Mouse (Mus musculus) embryo, embryonic 11.5 days (tissue): ENCODE data around the gene Inpp5b.

Experiments used
- DNase-seq: peaks from one replicate; pipeline ENCODE4 v3.0.0-alpha.2; 2012; ENCODE audit warnings: low read depth, low spot score

Gene Inpp5b

DNA sequence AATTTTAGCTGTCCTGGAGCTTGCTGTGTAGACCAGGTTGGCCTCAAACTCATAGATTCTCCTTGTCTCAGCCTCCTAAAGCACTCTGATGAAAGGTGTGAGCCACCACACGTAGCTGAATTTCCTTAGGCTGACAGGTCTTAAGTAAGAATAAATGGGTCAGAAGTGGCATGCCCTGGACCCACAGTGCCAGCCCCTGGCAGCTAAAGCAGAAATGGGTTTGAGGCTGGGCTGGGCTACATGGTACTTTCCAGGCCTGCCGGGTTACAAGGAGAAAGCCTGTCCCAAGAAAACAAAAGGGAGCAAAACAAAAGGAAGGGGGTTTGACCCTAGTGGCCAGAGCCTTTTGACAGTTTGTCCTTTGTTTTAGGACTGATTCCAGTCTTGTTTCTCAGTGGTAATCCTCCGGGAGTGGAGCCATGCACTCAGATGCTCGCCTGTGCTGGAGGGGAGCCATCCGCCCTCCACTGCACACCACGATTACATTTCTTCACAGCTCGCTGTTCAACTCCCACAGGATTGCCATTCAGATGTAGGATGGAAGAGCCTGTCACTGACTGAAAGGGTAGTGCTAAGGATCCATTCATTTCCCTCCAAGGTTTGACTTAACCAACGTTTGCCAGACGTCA, 69.8 kb downstream of the Inpp5b start:
- no peak for DNase-seq

DNA sequence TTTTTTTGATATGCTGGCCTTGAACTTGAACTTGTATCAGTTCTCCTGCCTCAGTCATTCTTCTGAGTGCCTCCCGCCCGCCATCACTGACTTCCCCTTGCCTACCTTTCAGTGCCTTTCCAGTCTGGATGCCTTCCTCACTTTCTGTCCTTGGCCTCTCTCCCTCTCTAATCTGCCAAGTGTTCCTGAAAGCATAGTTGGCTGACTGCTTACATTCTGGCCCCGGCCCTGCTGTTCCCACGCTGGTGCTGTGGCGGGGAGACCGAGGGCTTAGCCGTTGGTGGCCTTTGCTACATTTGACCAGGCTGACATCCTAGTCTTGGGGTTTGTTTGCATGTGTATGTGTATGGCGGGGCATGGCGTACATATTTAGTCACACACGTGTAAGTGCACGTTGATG, 74.3 kb downstream of the Inpp5b start:
- no peak for DNase-seq

DNA sequence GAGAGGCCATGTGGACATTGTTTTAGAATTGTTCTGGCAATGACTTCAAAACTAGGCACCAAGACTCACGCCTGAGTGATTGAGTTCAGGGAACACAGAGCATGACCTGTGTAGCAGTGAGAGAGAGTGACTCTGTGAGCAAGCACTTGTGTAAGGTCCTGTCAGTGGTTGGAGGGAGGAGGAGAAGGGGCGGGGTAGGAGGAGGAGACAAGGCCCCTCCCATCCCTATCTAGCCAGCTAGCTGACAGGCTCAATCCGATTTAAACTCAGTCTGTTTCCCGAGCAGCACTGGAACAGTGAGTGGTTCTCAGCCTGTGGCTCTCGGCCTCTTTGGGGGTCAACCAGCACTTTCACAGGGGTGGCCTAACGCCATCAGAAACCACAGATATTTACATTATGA, 76.2 kb downstream of the Inpp5b start:
- peak; percentile 19 for DNase-seq

DNA sequence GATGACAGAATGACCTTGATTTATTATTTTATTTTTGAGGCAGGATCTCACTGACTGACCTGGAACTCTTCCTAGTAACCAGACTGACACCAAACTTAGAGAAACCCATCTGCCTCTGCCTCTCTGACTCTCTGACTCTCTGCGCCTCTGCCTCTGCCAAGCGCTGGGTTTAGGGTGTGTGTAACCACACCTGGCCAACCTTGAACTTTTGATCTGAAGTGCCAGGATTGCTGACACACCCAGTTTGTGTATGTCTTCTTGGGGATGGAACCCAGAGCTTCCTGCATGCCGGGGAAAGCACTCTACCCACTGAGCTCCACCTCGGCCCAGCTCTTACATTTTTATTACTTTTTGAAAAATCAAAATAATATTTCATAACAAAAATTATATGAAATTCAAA, 77.2 kb downstream of the Inpp5b start:
- no peak for DNase-seq

GRCm38 (mm10) chr4:124824967-124825366, 83.3 kb downstream of the Inpp5b start:
- no peak for DNase-seq

GRCm38 (mm10) chr4:124825371-124825965, 83.8 kb downstream of the Inpp5b start:
- no peak for DNase-seq

GRCm38 (mm10) chr4:124829671-124830070, 88.0 kb downstream of the Inpp5b start:
- no peak for DNase-seq

DNA sequence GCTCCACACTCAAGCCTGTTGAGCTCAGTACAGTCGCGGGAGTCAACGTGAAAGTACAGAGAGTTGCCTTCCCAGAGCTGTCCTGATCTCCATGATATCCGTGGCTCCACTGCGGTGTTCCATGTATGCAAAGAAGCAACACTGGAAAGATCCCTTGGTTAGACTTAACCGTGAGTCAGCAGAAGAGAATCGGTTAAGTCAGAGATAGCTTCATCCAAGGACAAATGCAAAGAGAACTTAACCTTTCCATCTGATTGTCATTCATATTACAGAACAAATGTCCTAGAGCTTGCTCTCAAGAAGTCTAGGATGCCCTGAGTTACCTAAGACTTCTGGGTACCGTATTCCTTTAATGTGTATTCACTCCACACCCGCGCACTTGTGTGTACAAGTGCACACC, 91.1 kb downstream of the Inpp5b start:
- DNase-seq, result no peak

- no peak for DNase-seq
Measured at GRCm38 (mm10) chr4:124838035-124838700, 96.5 kb downstream of the Inpp5b start.

- no peak for DNase-seq
Measured at GRCm38 (mm10) chr4:124840998-124841397, 99.3 kb downstream of the Inpp5b start.

DNA sequence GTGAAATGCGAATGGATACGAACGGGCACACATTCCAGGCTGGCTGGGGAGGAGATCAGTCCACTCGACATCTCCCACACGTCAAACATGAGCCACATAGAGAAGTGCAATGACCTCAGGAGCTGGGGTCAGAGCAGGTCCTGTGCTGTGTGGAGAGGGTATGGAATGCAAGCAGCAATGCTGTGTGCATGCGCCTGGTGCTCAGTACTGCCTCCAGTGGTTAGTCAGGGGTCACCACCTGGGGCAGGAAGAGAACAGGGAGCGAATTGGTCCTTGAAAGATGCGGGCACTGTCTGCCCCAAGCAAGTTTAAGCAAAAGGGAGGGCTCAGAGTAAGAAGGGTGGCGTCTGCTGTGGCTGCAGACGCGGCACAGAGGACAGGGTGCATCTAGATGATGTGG, 101.8 kb downstream of the Inpp5b start:
- DNase-seq, result no peak

- DNase-seq, result peak; percentile 55
Measured at GRCm38 (mm10) chr4:124847573-124847972, 105.9 kb downstream of the Inpp5b start.

DNA sequence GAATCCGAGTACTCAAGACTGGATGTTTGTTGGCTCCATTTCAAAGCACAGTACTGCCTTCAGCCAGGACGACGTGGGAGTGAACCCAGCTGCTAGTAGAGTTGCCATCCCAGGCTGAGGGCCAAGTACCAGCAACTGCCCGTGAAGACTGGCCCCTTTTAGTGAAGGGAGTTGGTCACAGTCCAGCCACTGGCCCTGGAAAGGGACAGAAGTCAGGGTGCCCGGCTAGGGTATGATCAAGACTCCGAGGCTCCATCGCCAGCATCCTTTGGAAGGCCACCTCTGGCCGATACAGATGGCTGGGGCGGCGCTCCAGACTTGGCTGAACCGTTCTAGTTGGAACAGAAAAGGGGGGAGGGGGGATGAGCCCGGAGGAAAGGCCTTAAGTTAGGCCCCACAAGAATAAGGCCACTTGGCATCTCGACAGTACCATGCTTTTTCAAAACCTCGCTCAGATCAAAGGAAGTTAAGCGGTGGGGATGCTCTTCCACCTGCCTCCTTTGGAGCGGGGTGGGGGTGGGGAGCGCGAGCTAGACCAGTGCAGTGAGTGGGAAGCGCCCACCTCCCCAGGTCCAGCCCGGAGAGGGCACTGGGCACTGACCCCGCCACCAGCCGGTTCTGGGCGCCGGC, 108.1 kb downstream of the Inpp5b start:
- DNase-seq, result no peak

DNA sequence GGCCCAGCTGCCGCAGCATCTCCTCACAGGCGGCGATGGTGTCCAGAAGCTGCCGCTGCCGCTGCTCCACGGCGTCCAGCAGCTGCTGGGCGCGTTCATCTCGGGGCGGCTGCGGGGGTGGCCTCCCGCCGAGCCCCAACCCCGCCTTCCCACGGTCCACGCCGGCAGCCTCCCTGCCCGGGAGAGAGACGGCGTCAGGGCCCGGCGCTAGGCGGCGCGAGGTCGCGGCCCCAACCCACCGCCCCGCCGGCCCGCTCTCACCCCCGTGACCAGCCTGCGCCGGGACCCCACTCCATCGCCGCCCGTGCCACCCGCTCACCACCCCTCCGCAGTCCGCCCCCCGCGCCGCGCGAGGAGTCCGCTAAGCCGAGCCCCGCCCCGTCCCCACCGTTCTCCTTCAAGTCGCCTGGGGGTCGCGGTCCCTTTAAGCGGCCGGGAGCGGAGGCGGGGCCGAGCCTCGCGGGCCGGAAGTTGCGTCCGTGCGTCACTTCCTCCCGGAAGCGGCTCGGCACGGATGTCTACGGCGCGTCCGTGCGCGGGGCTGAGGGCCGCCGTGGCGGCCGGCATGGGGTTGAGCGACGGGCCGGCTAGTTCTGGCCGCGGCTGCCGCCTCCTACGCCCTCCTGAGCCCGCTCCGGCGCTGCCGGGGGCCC, 108.7 kb downstream of the Inpp5b start, which contains the start of gene Yrdc:
Yrdc (plus strand) TSS at position 419 of the 653 bp plus-strand sequence.
- DNase-seq, result peak; percentile 92
